Mouse (Mus musculus): Measurements from ENCODE around the gene Ocel1. TPM values are rescaled to one million over a fixed set of nuclear protein-coding genes. Genes with fewer than 3 reads are reported as not detected.

The Ocel1 gene
- polyA plus RNA-seq, 1 experiment from 2014 or later: 11.1 TPM

- 26% methylated on average over 72 of the region's 74 CpGs for WGBS
- peak; percentile 17 for ATAC-seq
Observed at GRCm38 (mm10) chr8:71375581-71376422, 4.7 kb downstream of the Ocel1 start.

GRCm38 (mm10) chr8:71376423-71377030 is 5.4 kb downstream of the Ocel1 start:
- Histone ChIP-seq H3K36me3 (ENCODE audit: insufficient read depth, low read length) (peaks cover 23% of the 10 kb centered on the region; the same call in 1 of the 2 replicates), H3K27ac (ENCODE audit: low read length) (0 out of 2 replicates have a peak overlapping the region, but pooled peaks have one; percentile 28), H3K27me3 (replicated peaks; ENCODE audit: insufficient read depth, low read length) (no peaks in the 10 kb centered on the region), H3K9ac (replicated peaks; ENCODE audit: low read depth) (no peak overlapping the region), H3K4me2 (replicated peaks; ENCODE audit: low read depth, low read length) (no peak overlapping the region), H3K4me1 (ENCODE audit: insufficient read depth, low read depth, low read length) (peaks cover 23% of the 10 kb centered on the region; the same call in 1 of the 2 replicates), H3K4me3 (ENCODE audit: low read depth, low read length) (no peak overlapping the region), H3K9me3 (ENCODE audit: low read length) (no peaks in the 10 kb centered on the region)
- TF ChIP-seq CTCF (IDR thresholded peaks at IDR 0.05) (no peak), EP300 (IDR thresholded peaks at IDR 0.05) (no peak)
- 54% methylated on average over 8 of the region's 8 CpGs for WGBS
- DNase-seq (ENCODE audit: low spot score) (no peak), ATAC-seq (no peak)

More at GRCm38 (mm10) chr8:71375581-71376422, 4.7 kb downstream of the Ocel1 start:
- no peaks in the 10 kb centered on the region for H3K27me3 ChIP-seq (replicated peaks; ENCODE audit: insufficient read depth, low read length)
- H3K4me3 ChIP-seq (ENCODE audit: low read depth, low read length): no peak overlapping the region
- no peak overlapping the region for H3K9ac ChIP-seq (replicated peaks; ENCODE audit: low read depth)
- TF ChIP-seq EP300 (IDR thresholded peaks at IDR 0.05): no peak
- peak; percentile 64 for TF ChIP-seq CTCF (IDR thresholded peaks at IDR 0.05)
- H3K36me3 ChIP-seq (ENCODE audit: insufficient read depth, low read length): peaks cover 23% of the 10 kb centered on the region; the same call in 1 of the 2 replicates
- H3K4me1 ChIP-seq (ENCODE audit: insufficient read depth, low read depth, low read length): peaks cover 23% of the 10 kb centered on the region; the same call in 1 of the 2 replicates
- peak overlapping the region; percentile 28 for H3K27ac ChIP-seq (ENCODE audit: low read length)
- no peaks in the 10 kb centered on the region for H3K9me3 ChIP-seq (ENCODE audit: low read length)
- peak overlapping the region; percentile 42 for H3K4me2 ChIP-seq (replicated peaks; ENCODE audit: low read depth, low read length)
- peak; percentile 83 for DNase-seq (ENCODE audit: low spot score)

DNA sequence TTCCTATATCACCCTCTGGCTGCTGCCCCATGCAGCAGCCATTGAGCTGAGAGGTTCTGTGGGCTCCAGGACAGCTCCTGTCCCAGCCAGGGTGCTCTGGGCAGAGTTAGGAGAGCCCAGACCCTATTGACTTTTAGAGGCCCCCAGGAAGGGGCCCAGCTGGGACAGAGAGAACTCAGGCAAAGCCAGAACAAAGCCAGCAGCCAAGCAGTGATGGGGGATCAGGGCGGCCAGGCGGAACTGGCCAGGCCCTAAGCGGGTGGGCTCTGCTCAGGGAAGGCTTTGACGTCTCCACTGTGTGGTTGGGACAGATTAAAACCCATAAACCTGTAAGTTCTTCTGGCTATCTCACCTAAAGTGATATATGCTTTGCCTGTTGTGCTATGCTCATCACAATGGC is 7.9 kb downstream of the Ocel1 start:
- peaks cover 10% of the 10 kb centered on the region; the same call in 1 of the 2 replicates for H3K36me3 ChIP-seq (ENCODE audit: insufficient read depth, low read length)
- H3K4me1 ChIP-seq (ENCODE audit: insufficient read depth, low read depth, low read length): peaks cover 37% of the 10 kb centered on the region
- 0 out of 2 replicates have a peak overlapping the region, but pooled peaks have one; percentile 93 for H3K4me3 ChIP-seq (ENCODE audit: low read depth, low read length)
- 79% methylated on average over 4 of the region's 4 CpGs for WGBS
- no peak for TF ChIP-seq CTCF (IDR thresholded peaks at IDR 0.05)
- TF ChIP-seq EP300 (IDR thresholded peaks at IDR 0.05): no peak
- no peak overlapping the region for H3K9ac ChIP-seq (replicated peaks; ENCODE audit: low read depth)
- no peaks in the 10 kb centered on the region for H3K27me3 ChIP-seq (replicated peaks; ENCODE audit: insufficient read depth, low read length)
- DNase-seq (ENCODE audit: low spot score) (no peak), ATAC-seq (no peak)
- H3K9me3 ChIP-seq (ENCODE audit: low read length): no peaks in the 10 kb centered on the region
- peak overlapping the region; percentile 99 for H3K4me2 ChIP-seq (replicated peaks; ENCODE audit: low read depth, low read length)
- no peak overlapping the region for H3K27ac ChIP-seq (ENCODE audit: low read length)

DNA sequence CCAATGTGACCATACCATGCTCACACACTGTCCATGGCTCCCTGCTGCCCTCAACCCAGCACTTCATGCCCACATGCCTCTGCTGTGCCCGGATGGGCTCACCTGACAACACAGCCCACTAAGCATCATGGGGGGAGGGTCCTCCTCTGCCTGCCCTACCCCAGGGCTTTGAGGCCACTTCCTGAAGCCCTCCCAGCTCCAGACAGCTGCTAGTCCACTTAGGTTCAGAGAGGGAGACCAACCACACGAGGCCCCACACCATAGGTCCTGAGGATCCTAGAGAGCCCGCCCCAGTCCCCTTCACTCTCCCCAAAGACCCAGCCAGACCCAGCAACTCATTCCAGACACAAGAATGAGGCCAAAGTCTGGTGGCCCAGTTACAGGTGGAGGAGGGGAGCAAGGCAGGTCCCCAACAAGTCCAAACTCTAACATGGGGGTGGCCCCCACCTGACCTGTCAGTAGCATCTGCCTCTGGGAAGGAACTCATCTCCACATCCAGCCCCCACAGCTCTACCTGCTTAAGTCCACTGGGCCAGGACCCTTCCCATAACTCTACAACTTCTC is 8.5 kb downstream of the Ocel1 start:
- DNase-seq (ENCODE audit: low spot score) (no peak), ATAC-seq (no peak)
- WGBS: 52% methylated on average over 3 of the region's 3 CpGs
- no peaks in the 10 kb centered on the region for H3K9me3 ChIP-seq (ENCODE audit: low read length)
- no peak for TF ChIP-seq EP300 (IDR thresholded peaks at IDR 0.05)
- no peak for TF ChIP-seq CTCF (IDR thresholded peaks at IDR 0.05)
- peaks cover 4% of the 10 kb centered on the region; the same call in 1 of the 2 replicates for H3K36me3 ChIP-seq (ENCODE audit: insufficient read depth, low read length)
- H3K27me3 ChIP-seq (replicated peaks; ENCODE audit: insufficient read depth, low read length): no peaks in the 10 kb centered on the region
- H3K4me2 ChIP-seq (replicated peaks; ENCODE audit: low read depth, low read length): peak overlapping the region; percentile 99
- H3K27ac ChIP-seq (ENCODE audit: low read length): peak overlapping the region; percentile 51; the same call in 1 of the 2 replicates
- H3K4me3 ChIP-seq (ENCODE audit: low read depth, low read length): peak overlapping the region; percentile 93
- H3K4me1 ChIP-seq (ENCODE audit: insufficient read depth, low read depth, low read length): peaks cover 37% of the 10 kb centered on the region
- peak overlapping the region; percentile 84 for H3K9ac ChIP-seq (replicated peaks; ENCODE audit: low read depth)

DNA sequence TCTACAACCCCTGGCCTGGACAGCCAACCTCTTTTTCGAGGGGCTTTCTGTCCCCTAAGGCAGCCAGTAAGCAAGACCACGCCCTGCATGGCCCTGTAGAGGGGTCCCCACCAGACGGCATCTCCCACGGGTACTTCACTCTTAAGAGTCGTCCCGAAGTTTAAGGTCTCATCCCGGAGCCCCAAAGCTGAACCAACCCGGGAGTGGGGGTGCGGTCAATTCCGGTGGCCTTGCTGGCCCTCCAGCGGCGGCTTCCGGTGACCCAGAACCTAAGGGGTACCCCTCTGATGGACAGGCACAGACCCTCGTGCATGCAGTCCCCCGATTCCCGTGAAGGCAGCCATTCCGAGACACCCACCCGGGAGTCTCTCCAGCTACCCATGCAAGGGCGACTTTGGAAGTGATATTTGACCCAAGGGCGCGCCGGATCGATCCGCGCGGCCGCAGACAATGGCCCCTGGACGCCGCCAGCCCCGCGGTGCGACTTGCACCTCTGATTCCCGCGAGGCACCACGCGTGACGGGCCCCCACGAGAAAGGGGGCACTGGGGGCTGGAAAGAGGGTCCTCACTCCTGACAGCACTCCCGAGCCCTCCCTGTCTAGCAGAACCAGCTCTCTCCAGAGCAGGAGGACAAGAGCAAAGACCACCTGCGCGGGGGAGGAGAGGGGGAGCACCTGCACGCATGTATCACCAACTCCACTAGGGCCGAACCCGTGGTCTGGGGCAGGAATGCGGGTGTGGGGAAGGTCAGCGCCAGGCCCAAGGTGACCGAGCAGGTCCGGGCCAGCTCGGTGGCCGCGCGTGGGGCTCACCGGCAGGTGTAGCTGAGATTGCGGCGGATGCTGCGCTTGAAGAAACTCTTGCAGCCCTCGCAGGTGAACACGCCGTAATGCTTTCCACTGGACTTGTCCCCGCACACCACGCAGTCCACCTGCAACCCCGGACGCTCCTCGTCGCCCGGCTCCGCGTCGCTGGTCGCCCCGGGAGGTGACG is 9.4 kb downstream of the Ocel1 start:
- H3K9ac ChIP-seq (replicated peaks; ENCODE audit: low read depth): peak overlapping the region; percentile 84
- peak overlapping the region; percentile 93 for H3K4me3 ChIP-seq (ENCODE audit: low read depth, low read length)
- peak overlapping the region; percentile 94 for H3K27ac ChIP-seq (ENCODE audit: low read length)
- TF ChIP-seq CTCF (IDR thresholded peaks at IDR 0.05): no peak
- TF ChIP-seq EP300 (IDR thresholded peaks at IDR 0.05): no peak
- WGBS: under 1% methylated on average over 68 of the region's 72 CpGs
- H3K4me2 ChIP-seq (replicated peaks; ENCODE audit: low read depth, low read length): peak overlapping the region; percentile 99
- ATAC-seq (no peak), DNase-seq (ENCODE audit: low spot score) (no peak)
- H3K9me3 ChIP-seq (ENCODE audit: low read length): no peaks in the 10 kb centered on the region
- H3K4me1 ChIP-seq (ENCODE audit: insufficient read depth, low read depth, low read length): peaks cover 37% of the 10 kb centered on the region
- H3K27me3 ChIP-seq (replicated peaks; ENCODE audit: insufficient read depth, low read length): no peaks in the 10 kb centered on the region
- H3K36me3 ChIP-seq (ENCODE audit: insufficient read depth, low read length): peaks cover 3% of the 10 kb centered on the region; the same call in 1 of the 2 replicates
